Mouse (Mus musculus): ENCODE results near the gene Ptpn1.

GRCm38 (mm10) chr2:167893680-167894079 is 38.2 kb upstream of the Ptpn1 start:
- TF ChIP-seq POLR2A (IDR thresholded peaks at IDR 0.05; ENCODE audit: borderline replicate concordance, control insufficient read depth, low read depth, low read length) (no peak), CTCF (IDR thresholded peaks at IDR 0.05; ENCODE audit: control insufficient read depth, insufficient read depth, low read length) (no peak)

All from bone marrow, adult 2 months (tissue).